Mouse (Mus musculus): ENCODE measurements around the gene Slc30a5.

DNA sequence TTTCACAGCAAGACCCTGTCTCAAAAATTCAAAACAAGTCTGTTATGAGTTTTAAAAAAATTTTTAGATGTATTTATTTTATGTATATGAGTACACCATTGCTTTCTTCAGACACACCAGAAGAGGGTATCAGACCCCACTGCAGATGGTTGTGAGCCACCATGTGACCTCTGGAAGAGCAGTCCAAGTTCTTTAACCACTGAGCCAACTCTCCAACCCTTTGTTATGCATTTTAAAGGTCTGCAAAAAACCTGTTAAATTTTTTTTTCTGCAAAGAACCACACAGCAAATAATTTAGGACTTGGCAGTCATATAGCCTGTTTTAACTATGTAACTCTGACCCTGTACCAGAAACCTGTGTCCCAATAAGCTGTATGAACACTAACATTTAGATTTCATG is 58.5 kb downstream of the Slc30a5 start:
- no peak for TF ChIP-seq POLR2A (IDR thresholded peaks at IDR 0.05; ENCODE audit: low read depth, low read length)
- TF ChIP-seq CTCF (conservative IDR thresholded peaks at IDR 0.05; ENCODE audit: insufficient read depth, insufficient read length, low read depth, low read length) = no peak

Data from kidney, adult 2 months (tissue).